Mouse (Mus musculus) MEL-GATA-1-ER (cell line): ENCODE measurements around the gene Ccz1.

Experiments used
- DNase-seq: peaks from one replicate; pipeline ENCODE4 v3.0.0-alpha.2; 2012; ENCODE audit warnings: low read depth; ENCODE audit errors: extremely low read depth

Gene Ccz1

DNA sequence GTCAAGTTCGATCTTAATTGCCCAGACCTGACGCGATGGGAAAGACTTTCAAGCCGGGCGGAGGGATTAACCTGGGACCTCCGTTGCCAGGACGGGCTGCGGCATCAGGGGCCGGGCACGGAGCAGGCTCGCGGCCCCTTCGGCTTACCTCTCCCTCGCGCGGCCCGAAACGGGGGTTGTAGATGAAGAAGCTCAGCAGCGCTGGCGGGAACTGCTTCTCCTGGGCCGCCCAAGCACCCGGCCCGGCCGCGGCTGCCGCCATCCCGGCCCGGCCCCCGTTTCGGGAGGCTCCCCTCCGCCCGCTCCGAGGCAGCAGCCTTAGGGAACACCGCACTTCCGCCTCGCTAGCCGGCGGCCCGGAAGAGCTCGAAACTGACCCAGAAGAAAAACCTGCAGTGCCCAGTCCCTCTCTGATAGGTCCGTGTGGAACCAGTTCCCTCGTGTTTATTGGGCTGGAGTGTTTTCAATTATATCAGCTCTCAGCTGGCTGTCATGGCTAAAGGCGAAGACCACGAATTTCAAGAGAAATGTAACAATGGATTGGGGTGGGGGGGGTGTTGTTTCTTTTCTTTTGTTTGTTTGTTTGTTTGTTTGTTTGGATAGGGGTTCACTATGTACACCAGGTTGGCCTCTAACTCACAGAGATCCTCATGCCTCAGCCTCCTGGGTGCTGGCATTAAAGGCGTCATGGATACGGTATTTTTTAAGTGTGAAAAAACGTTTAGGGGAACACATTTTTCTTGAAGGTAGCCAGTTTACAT, at the start of gene Ccz1:
Ccz1 (minus strand) TSS at position 327 of the 761 bp plus-strand sequence.
- peak; percentile 84 for DNase-seq

DNA sequence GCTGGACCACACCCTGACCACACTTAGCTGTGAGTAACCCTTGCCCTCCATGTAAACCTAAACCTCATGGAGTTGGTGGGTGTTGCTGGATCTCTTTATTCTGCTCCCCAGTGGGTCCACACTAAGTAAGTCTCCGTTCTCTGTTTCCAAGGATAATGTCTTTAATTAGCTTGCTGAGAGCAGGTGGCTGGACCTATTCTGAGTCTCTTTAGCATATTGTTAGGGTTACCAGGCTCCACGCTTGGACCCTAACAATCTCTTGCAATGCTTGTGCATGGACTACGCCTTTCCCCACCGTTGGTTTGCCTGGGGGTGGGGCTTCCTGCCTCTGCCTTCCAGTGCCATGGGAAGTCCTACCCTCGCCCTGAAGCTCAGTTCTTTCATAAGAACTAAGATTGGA, 49.4 kb upstream of the Ccz1 start:
- no peak for DNase-seq

DNA sequence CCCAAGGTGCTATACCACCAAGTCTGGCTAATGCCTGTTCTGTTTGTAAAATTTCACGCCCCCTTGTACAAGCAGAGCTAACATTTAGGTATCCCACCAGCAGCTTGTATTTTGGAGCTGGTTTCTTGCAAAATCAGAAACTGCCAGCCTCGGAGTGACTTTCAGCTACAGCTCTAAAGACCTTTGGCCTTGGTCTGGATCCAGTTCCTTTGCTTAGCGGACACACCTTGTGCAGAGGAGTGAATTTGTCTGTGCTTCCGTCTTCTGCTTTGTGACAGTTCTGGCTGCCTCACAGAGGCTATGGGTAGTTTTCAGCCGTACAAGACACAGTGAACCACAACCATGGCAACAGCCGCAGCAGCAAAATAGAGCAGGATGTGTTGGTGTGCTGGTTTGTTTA, 39.7 kb upstream of the Ccz1 start:
- DNase-seq: no peak

DNA sequence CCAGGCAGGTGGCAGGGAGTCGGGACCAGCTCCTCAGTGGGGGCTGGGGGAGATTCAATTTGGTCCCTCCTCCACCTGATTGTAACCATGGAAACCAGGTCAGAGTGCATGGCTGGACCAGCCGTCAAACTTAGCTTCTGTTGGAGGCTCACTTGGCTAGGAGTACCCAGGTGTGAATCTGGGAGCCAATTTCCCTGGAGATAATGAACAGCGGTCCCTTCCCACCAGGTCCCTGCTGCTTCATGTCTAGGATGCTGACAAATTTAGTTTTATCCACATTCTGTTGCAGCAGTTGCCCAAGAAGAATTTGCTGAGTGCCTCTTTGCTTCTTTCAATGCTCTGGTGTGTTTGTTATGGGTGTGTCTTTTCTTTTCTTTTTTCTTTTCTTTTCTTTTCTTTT, 38.8 kb upstream of the Ccz1 start:
- no peak for DNase-seq

DNA sequence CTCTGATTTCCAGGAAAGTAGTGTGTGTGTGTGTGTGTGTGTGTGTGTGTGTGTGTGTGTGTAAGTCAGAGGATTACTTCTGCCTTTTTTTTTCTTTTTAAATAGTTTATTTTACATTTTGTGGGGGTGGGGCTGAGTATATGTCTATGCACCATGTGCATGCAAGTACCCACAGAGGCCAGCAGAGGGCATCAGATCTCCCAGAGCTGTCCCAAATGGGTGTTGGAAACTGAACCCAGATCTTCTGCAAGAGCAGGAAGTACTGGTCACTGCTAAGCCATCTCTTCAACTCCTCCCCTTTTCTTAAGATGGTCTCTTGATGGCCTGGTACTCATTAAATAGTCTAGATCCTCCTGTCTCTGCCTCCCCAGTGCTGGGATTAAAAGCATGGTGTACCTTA, 36.6 kb upstream of the Ccz1 start:
- DNase-seq: peak; percentile 26

DNA sequence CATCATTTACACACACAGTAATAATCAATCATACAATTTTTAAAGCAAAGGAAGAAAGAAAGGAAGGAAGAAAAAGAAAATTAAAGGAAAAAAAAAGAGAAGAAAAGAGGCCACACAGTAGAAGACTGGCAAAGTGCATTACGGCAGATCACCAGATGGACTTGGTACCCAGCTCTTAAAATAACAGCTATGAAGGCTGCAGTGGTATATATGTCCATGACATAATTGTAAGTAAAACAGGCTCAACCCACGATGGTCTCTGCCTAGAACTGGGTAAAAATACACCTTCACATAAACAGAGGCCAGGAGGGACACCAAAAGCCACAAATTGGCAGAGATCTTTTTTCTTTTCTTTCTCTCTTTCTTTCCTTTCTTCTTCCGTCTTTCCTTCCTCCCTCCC, 35.2 kb upstream of the Ccz1 start:
- no peak for DNase-seq

DNA sequence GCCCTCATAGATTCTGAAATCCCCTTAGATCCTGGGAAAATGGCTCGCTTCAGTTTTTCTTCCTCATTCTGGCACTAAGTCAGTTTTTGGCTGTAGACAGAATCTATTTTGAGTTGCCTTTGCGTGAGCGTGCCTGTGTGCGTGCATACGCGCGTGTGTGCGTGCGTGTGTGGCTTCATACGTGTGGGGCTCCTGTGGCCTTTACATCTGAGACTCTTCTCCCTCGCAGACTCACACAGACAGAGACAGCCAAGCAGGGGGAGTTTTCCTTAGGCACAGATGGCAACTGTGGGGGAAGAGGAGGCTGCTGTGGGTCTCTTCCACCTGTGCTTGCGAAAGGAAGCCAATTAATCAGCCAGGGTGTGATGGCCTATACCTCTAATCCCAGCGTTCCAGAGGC, 32.6 kb upstream of the Ccz1 start:
- DNase-seq: no peak

DNA sequence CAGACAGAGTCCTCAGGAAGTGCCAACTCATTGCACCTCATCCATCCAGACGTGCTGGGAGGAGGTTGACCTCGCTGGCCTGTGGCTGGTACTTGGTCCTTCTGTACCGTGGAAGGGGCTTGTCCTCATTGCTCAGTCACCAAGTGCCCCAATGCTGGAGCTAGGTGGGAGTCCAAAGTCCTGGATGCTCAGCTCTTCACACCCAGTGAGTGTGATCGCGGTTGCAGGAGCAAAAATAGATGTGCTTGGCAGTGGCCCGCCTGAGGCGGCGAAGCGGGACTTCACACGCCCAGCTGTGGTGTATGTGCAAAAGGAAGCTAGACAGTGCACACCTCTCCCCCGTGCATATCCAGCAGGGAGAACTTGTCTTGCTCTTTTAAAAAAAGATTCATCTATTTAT, 28.5 kb upstream of the Ccz1 start:
- DNase-seq: no peak

DNA sequence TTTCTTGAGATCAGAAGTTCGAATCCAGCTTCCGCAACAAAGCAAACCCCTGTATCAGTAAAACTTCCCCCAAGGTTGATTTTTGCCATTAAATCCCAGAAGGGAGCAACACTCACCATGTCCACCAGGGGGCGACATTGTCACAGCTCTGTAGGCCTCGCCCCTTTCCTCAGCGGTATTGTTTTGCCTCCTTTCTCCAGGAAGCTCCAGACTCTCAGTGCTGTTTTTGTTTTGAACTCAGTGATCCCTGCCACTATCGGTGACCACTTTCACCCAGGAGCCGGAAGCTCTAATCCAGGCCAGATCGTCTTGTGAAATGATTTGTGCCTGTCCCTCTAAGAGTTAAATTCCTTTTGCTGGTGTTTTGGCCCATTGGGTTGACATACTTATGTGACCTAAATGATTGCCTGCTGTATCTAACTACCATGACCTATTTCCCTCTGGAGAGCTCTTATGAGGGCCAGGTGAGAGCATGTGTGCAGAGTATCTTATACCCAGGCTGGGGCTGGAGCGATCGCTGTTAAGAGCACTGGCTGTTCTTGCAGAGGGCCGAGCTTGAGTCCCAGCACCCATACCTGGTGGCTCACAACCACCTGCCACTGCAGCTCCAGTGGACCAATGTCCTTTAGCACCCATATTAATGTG, 26.2 kb upstream of the Ccz1 start:
- DNase-seq: peak; percentile 44

DNA sequence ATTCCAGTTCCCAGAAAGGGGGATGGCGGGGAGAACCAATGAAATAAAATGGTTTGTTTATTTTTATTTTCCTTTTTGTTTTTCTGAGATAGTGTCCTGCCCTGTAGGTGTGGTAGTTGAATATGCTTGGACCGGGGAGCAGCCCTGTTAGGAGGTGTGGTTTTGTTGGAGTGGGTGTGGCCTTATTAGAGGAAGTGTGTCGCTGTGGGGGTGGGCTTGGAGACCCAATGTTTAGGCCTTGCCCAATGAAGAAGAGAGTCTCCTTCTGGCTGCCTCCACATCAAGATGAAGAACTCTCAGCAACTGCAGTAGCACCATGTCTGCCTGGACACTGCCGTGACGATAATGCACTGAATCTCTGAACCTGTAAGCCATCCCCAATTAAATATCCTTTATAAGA, 25.2 kb upstream of the Ccz1 start:
- DNase-seq: peak; percentile 22

DNA sequence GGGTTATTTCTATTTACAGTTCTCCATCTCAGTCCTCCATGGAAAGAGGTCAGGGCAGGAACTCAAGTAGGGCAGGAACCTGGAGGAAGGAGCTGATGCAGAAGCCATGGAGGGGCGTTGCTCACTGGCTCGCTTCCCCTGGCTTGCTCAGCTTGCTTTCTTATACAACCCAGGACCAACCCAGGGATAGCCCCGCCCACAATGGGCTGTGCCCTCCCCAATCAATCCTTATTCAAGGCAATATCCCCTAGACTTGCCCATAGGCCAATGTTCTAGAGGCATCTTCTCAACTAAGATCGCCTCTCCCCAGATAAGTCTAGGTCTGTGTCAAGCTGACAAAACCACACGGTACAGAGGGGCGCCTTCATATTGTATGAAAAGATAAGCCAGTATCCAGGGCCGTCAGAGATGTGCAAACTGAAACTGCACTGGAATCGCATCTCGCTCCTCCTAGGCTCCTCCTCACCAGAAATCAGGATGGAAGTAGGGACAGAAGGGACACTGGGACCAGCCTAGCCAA, 24.5 kb upstream of the Ccz1 start:
- peak; percentile 46 for DNase-seq

DNA sequence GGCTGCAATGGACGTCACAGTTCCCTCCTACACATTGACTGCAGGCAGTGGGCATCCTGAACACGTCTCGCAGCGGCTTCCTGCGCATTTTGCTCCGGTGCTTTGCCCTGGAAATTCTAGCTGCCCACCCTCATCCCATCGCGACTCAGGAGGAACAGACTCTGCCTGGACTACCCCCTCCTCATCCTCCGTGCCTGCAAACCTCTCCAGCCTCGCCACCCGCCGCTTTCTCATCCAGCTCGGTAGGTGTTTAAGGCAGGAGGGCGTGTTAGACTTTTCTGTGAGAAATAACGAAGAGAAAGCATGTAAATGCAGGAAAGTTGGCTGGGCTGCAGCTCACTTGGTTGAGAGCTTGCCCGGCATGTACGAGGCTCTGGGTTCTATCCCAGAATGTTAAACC, 22.3 kb upstream of the Ccz1 start:
- DNase-seq: no peak

DNA sequence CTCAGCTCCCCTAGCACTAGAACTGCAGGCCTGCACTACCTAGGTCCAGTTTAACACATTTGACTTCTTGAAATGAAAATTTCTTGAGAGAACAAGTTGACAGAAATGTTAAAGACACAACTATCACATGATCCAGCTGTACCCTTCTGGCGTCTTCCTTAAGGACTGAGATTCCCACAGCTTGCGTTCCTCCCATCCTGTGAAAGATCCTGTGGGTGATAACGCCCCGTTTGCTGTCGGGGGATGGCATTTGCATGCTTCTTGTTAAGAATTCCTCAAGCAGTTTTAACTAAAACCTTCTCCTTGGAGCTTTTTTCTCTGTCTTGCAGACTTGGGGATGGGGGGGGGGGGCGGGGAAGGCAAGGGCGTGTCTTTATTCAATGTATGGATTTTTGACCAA, 19.9 kb upstream of the Ccz1 start:
- DNase-seq: no peak

DNA sequence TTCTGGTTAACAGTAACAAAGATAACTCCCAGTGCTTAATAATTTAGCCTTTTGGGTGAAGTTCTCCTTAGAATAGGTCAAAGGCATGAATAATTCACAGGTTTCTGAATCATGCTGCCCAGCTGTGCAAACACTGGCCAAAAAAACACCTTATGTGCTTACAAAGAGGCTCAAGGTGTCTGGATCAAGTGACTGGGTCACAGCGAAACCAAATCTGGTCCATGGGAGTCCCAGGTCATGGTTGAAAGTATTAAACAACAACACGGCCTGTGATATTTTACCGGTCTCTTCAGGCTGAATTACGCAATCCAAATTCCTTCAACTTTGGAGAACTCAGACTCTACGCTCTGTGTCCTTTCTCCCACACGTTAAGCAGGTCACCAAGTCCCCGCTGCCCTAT, 17.8 kb upstream of the Ccz1 start:
- DNase-seq: no peak

DNA sequence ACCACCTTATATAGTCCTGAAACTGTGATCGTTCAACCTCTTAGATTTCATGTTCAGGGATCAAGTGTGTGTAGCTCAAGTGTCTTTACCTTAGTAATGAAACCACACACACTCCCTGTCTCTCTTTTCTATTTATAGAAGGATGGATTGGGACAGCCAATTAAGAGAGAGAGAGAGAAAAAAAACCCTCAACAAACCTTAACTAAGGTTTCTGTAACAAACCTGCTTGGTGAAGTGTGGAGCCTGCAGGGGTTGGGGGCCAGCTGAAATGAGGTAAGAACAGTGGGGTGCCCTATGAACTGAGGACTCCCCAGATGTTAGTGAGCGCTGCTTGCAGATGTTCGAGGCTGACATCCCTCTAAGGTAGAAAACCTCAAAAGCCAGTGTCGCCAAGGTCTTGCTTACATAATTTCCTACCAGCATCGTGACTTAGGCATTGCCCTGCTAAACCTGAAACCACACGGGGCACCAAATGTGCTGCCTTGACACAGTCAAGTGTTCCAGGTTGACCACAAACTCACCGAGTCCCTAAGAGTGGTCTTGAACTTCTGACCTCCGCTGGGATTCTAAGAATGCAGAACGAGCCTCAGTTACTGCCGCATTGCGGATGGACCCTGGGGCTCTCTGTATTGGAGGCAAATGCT, 12.1 kb upstream of the Ccz1 start, which contains the start of gene Ocm:
Ocm (minus strand) TSS at position 51 of the 644 bp plus-strand sequence.
- DNase-seq: no peak

DNA sequence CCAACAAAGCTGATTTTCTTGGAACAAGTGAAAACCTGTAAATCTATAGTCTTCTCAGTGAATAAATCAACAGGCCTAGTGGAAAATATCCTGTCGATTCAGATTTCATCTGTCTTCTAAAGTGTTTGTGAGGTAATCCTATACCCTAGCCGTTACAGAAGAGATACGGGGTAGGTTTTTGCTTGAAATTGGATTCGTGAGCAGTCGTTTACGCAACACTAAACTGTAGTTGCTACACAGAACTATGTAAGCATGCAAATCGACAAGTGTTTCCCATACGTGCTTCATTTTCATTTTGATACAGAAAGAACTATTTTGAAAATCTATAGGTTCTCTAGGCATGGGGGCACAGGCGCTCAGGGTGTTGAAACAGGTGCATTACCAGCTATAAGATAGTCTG, 1.2 kb upstream of the Ccz1 start:
- DNase-seq: no peak

DNA sequence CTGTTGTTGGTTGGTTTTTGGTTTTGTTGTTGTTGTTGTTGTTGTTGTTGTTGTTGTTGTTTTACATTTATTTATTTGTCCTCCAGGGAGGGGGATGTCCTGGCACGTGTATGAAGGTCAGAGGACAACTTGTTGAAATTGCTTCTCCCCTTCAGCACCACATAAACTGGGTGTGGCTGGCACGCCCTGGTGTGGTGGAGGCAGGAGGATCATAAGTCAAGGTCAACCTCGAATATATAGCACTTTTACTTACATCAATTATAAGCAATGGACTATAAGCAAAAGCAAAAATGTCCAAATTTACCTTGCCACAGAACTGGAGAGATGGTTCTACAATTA, 604 bp upstream of the Ccz1 start:
- no peak for DNase-seq

DNA sequence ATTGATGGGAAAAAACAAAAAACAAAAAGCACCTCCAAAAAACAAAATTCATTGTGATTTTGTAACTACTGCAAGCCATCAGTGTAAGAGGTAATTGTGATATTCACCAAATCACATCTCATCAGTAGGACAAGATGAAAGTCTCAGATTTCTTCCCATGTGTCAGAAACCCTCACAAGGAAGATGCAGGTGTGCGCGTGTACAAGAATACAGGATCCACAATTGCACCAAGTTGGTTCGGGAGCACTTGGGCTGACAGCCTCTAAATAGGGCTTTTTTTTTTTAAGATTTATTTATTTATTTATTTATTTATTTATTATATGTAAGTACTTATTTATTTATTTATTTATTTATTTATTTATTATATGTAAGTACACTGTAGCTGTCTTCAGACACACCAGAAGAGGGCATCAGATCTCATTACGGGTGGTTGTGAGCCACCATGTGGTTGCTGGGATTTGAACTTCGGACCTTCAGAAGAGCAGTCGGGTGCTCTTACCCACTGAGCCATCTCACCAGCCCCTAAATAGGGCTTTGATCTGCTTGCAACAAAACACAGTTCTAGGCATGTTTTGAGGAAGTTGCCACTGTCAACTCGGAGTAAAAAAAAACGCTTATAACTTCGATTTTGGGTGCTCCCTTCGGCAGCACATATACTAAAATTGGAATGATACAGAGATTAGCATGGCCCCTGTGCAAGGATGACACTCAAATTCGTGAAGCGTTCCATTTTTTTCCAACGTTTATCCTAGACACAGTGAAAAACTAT, 1.1 kb downstream of the Ccz1 start:
- DNase-seq: peak; percentile 62

DNA sequence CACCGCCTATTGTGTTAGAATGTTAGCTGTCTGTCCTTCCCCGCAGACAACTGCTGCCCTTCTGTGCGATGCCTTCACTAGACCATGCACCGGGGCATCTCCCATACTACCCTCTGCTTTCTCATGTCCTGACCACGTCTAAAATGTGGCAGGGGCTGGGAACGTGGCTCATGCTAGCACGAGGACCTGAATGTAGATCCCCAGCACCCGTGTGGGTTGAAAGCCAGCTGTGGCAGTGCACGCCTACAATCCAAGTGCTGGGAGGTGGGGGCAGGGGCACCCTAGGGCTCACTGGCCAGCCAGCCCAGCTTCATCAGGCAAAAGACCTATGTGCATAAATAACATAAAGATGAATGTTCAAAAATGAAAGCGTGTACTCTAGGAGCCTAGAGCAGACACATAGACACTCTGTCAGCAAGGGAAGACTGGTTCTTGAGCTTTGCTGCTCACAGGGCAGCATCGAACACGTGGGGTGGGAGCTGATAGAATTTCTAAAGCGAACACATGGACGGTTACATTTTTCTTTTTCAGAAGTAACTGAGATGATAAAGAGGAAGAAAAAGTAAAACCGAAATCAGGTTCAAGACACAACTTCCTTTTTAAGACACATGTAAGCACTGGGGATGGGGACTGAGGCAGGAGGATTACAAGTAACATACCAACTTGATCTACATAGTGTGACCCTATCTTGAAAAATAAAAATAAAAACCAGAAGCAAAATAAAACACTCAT, 12.1 kb downstream of the Ccz1 start:
- DNase-seq: peak; percentile 13

DNA sequence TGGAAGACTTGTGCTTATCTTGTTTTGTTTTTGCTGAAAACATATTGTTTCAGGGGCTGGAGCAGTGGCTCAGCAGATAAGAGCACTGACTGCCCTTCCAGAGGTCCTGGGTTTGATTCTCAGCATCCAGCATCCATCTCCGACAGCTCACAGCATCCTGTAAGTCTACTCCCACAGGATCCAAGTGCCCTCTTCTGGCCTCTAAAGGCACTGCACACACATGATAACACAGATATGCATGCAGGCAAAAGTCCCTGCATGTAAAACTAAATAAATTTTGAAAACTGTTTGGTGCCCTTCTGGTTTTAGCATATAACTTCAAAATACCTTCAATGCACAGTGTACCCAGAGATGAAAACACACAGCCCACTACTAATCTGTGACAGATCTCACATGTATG, 15.3 kb downstream of the Ccz1 start:
- no peak for DNase-seq
